Mouse (Mus musculus) embryonic facial prominence, embryonic 10.5 days (tissue): ENCODE results near the gene Slc2a1. TPM values are rescaled to one million over a fixed set of nuclear protein-coding genes. Genes with fewer than 3 reads are reported as not detected.

Experiments
- DNase-seq: peaks from one replicate; pipeline ENCODE4 v3.0.0-alpha.2; 2017; ENCODE audit warnings: low spot score
- H3K27ac ChIP-seq: fragments of 300-500 bp; sonication (generic); replicated peaks from 2 replicates; pipeline ENCODE4 v1.5.1; 2016; ENCODE audit warnings: mild to moderate bottlenecking
- H3K27me3 ChIP-seq: fragments of 300-500 bp; sonication (generic); replicated peaks from 2 replicates; pipeline ENCODE4 v1.6.1; 2016; ENCODE audit warnings: low read depth, mild to moderate bottlenecking; ENCODE audit not compliant: poor library complexity, severe bottlenecking
- H3K36me3 ChIP-seq: fragments of 300-500 bp; sonication (generic); replicated peaks from 2 replicates; pipeline ENCODE4 v1.6.1; 2016; ENCODE audit warnings: mild to moderate bottlenecking, moderate library complexity
- H3K4me1 ChIP-seq: fragments of 300-500 bp; sonication (generic); 2 replicates; pipeline ENCODE4 v1.6.1; 2016
- H3K4me3 ChIP-seq: fragments of 300-500 bp; sonication (generic); 2 replicates; pipeline ENCODE4 v1.5.1; 2016; ENCODE audit warnings: mild to moderate bottlenecking, moderate library complexity
- H3K9me3 ChIP-seq: fragments of 300-500 bp; sonication (generic); 2 replicates; pipeline ENCODE4 v1.6.1; 2016; ENCODE audit warnings: mild to moderate bottlenecking
- WGBS: fragments of 180-500 bp; shearing (Covaris S2); methylation state at CpG from one replicate; pipeline ENCODE4 v1.1.7; 2016; 5-methylcytosine and 5-hydroxymethylcytosine counted together
- polyA plus RNA-seq: library from polyadenylated mRNA; unstranded; fragments of >200 nt; fragmentation: Nextera tagmentation; extraction: Ambion mirVana; gene quantifications from 2 replicates; pipeline ENCODE4 v1.2.1, GENCODE M21; 2016

Gene Slc2a1
- polyA plus RNA-seq, 1 experiment from 2014 or later, result 140 TPM

GRCm38 (mm10) chr4:119104847-119105246 lies 3.7 kb upstream of the Slc2a1 start:
- Histone ChIP-seq H3K4me1 (peaks cover 42% of the 10 kb centered on the region), H3K4me3 (peak overlapping the region; percentile 52), H3K27ac (peak overlapping the region; percentile 78; the same call in 1 of the 2 replicates), H3K27me3 (no peaks in the 10 kb centered on the region), H3K9me3 (no peaks in the 10 kb centered on the region), H3K36me3 (no peaks in the 10 kb centered on the region)
- WGBS, result 36% methylated on average over 4 of the region's 4 CpGs
- DNase-seq, result no peak

GRCm38 (mm10) chr4:119105704-119106103 lies 2.8 kb upstream of the Slc2a1 start:
- DNase-seq, result peak; percentile 83
- Histone ChIP-seq H3K27me3 (no peaks in the 10 kb centered on the region), H3K9me3 (no peaks in the 10 kb centered on the region), H3K4me1 (peaks cover 50% of the 10 kb centered on the region), H3K27ac (peak overlapping the region; percentile 78), H3K36me3 (peaks cover 3% of the 10 kb centered on the region; the same call in 1 of the 2 replicates), H3K4me3 (peak overlapping the region; percentile 52)
- under 1% methylated on average over 18 of the region's 18 CpGs for WGBS

GRCm38 (mm10) chr4:119107867-119108266 lies 644 bp upstream of the Slc2a1 start:
- no peak for DNase-seq
- Histone ChIP-seq H3K27ac (peak overlapping the region; percentile 95), H3K4me3 (peak overlapping the region; percentile 72), H3K36me3 (peaks cover 23% of the 10 kb centered on the region), H3K27me3 (no peaks in the 10 kb centered on the region), H3K4me1 (peaks cover 72% of the 10 kb centered on the region), H3K9me3 (no peaks in the 10 kb centered on the region)
- WGBS, result 80% methylated on average over 2 of the region's 2 CpGs

- WGBS, result 9% methylated on average over 11 of the region's 11 CpGs
- no peaks in the 10 kb centered on the region for H3K27me3 ChIP-seq
- no peaks in the 10 kb centered on the region for H3K9me3 ChIP-seq
- H3K36me3 ChIP-seq, result peaks cover 41% of the 10 kb centered on the region
- no peak for DNase-seq
- peak overlapping the region; percentile 95 for H3K27ac ChIP-seq
- H3K4me1 ChIP-seq, result peaks cover 86% of the 10 kb centered on the region
- H3K4me3 ChIP-seq, result peak overlapping the region; percentile 72
Observed at GRCm38 (mm10) chr4:119109640-119110039, 1.1 kb downstream of the Slc2a1 start.

GRCm38 (mm10) chr4:119110512-119110911 lies 2.0 kb downstream of the Slc2a1 start:
- H3K4me1 ChIP-seq, result peaks cover 85% of the 10 kb centered on the region
- H3K9me3 ChIP-seq, result no peaks in the 10 kb centered on the region
- peak overlapping the region; percentile 72 for H3K4me3 ChIP-seq
- no peaks in the 10 kb centered on the region for H3K27me3 ChIP-seq
- 23% methylated on average over 5 of the region's 5 CpGs for WGBS
- DNase-seq, result no peak
- peaks cover 45% of the 10 kb centered on the region for H3K36me3 ChIP-seq
- H3K27ac ChIP-seq, result peak overlapping the region; percentile 61

GRCm38 (mm10) chr4:119111410-119111809 lies 2.9 kb downstream of the Slc2a1 start:
- Histone ChIP-seq H3K27me3 (no peaks in the 10 kb centered on the region), H3K27ac (no peak overlapping the region), H3K4me1 (peaks cover 85% of the 10 kb centered on the region), H3K4me3 (peak overlapping the region; percentile 72), H3K36me3 (peaks cover 54% of the 10 kb centered on the region), H3K9me3 (no peaks in the 10 kb centered on the region)
- DNase-seq, result no peak
- WGBS, result 76% methylated on average over 5 of the region's 5 CpGs

- 0 out of 2 replicates have a peak overlapping the region, but pooled peaks have one; percentile 11 for H3K27ac ChIP-seq
- peak overlapping the region; percentile 72 for H3K4me3 ChIP-seq
- H3K36me3 ChIP-seq, result peaks cover 63% of the 10 kb centered on the region
- no peak for DNase-seq
- no peaks in the 10 kb centered on the region for H3K27me3 ChIP-seq
- H3K9me3 ChIP-seq, result no peaks in the 10 kb centered on the region
- H3K4me1 ChIP-seq, result peaks cover 86% of the 10 kb centered on the region
- WGBS, result 33% methylated on average over 2 of the region's 2 CpGs
Observed at GRCm38 (mm10) chr4:119112256-119112885, 3.9 kb downstream of the Slc2a1 start.

GRCm38 (mm10) chr4:119115611-119116070 lies 7.1 kb downstream of the Slc2a1 start:
- no peaks in the 10 kb centered on the region for H3K9me3 ChIP-seq
- H3K4me1 ChIP-seq, result peaks cover 73% of the 10 kb centered on the region
- no peaks in the 10 kb centered on the region for H3K27me3 ChIP-seq
- H3K27ac ChIP-seq, result no peak overlapping the region
- no peak overlapping the region for H3K4me3 ChIP-seq
- H3K36me3 ChIP-seq, result peaks cover 93% of the 10 kb centered on the region
- DNase-seq, result no peak
- WGBS, result 74% methylated on average over 6 of the region's 6 CpGs

- WGBS, result 68% methylated on average over 1 of the region's 1 CpGs
- DNase-seq, result no peak
- H3K4me3 ChIP-seq, result no peak overlapping the region
- H3K27ac ChIP-seq, result no peak overlapping the region
- no peaks in the 10 kb centered on the region for H3K27me3 ChIP-seq
- peaks cover 73% of the 10 kb centered on the region for H3K4me1 ChIP-seq
- peaks cover 95% of the 10 kb centered on the region for H3K36me3 ChIP-seq
- H3K9me3 ChIP-seq, result no peaks in the 10 kb centered on the region
Observed at GRCm38 (mm10) chr4:119116336-119116735, 7.8 kb downstream of the Slc2a1 start.

GRCm38 (mm10) chr4:119117571-119117970 lies 9.1 kb downstream of the Slc2a1 start:
- Histone ChIP-seq H3K9me3 (no peaks in the 10 kb centered on the region), H3K4me3 (no peak overlapping the region), H3K27me3 (no peaks in the 10 kb centered on the region), H3K4me1 (peaks cover 66% of the 10 kb centered on the region), H3K36me3 (peaks cover 95% of the 10 kb centered on the region), H3K27ac (no peak overlapping the region)
- 79% methylated on average over 5 of the region's 5 CpGs for WGBS
- no peak for DNase-seq

- Histone ChIP-seq H3K4me1 (peaks cover 57% of the 10 kb centered on the region), H3K9me3 (no peaks in the 10 kb centered on the region), H3K27me3 (no peaks in the 10 kb centered on the region), H3K27ac (no peak overlapping the region), H3K36me3 (peaks cover 95% of the 10 kb centered on the region), H3K4me3 (no peak overlapping the region)
- WGBS, result 80% methylated on average over 4 of the region's 4 CpGs
- DNase-seq, result no peak
Observed at GRCm38 (mm10) chr4:119118659-119119077, 10.2 kb downstream of the Slc2a1 start.

GRCm38 (mm10) chr4:119119354-119119753 lies 10.8 kb downstream of the Slc2a1 start:
- H3K4me3 ChIP-seq, result no peak overlapping the region
- H3K27ac ChIP-seq, result no peak overlapping the region
- H3K36me3 ChIP-seq, result peaks cover 95% of the 10 kb centered on the region
- no peaks in the 10 kb centered on the region for H3K9me3 ChIP-seq
- WGBS, result 80% methylated on average over 5 of the region's 5 CpGs
- H3K4me1 ChIP-seq, result peaks cover 57% of the 10 kb centered on the region
- no peak for DNase-seq
- H3K27me3 ChIP-seq, result no peaks in the 10 kb centered on the region

GRCm38 (mm10) chr4:119120095-119120494 lies 11.6 kb downstream of the Slc2a1 start:
- 92% methylated on average over 6 of the region's 6 CpGs for WGBS
- Histone ChIP-seq H3K4me3 (no peak overlapping the region), H3K27me3 (no peaks in the 10 kb centered on the region), H3K27ac (no peak overlapping the region), H3K9me3 (no peaks in the 10 kb centered on the region), H3K4me1 (peaks cover 60% of the 10 kb centered on the region), H3K36me3 (peaks cover 99% of the 10 kb centered on the region)
- no peak for DNase-seq
